Mouse (Mus musculus): Measurements from ENCODE around the gene Il13.

GRCm38 (mm10) chr11:53588279-53588678 lies 46.2 kb downstream of the Il13 start:
- no peak for TF ChIP-seq POLR2A (IDR thresholded peaks at IDR 0.05; ENCODE audit: borderline replicate concordance, control insufficient read depth, low read depth, low read length)
- no peak for TF ChIP-seq CTCF (IDR thresholded peaks at IDR 0.05; ENCODE audit: control insufficient read depth, insufficient read depth, low read length)
